Mouse (Mus musculus) small intestine, adult 2 months (tissue): ENCODE results near the gene Wwox. TPM values are rescaled to one million over a fixed set of nuclear protein-coding genes. Genes with fewer than 3 reads are reported as not detected.

Source experiments
- H3K27ac ChIP-seq: fragments of 200-500 bp; 2 replicates; pipeline ENCODE4 v1.5.1; 2012; ENCODE audit warnings: low read depth, low read length, control low read depth, inconsistent platforms; ENCODE audit not compliant: insufficient read depth
- H3K27me3 ChIP-seq: fragments of 200-500 bp; 2 replicates; pipeline ENCODE4 v1.6.1; 2012; ENCODE audit warnings: mild to moderate bottlenecking, moderate library complexity, low read length, inconsistent platforms; ENCODE audit not compliant: control insufficient read depth, insufficient read depth
- H3K36me3 ChIP-seq: fragments of 200-500 bp; 2 replicates; pipeline ENCODE4 v1.6.1; 2012; ENCODE audit warnings: mild to moderate bottlenecking, low read length, control low read depth, inconsistent platforms; ENCODE audit not compliant: control insufficient read depth, insufficient read depth
- H3K4me1 ChIP-seq: fragments of 200-500 bp; 2 replicates; pipeline ENCODE4 v1.6.1; 2012; ENCODE audit warnings: low read length, inconsistent platforms, mixed read lengths; ENCODE audit not compliant: control insufficient read depth, insufficient read depth, insufficient read length
- H3K4me3 ChIP-seq: fragments of 200-500 bp; 2 replicates; pipeline ENCODE4 v1.5.1; 2012; ENCODE audit warnings: low read depth, mild to moderate bottlenecking, control low read depth, inconsistent platforms, low read length, moderate library complexity
- CTCF ChIP-seq: fragments of 200-500 bp; IDR thresholded peaks from 2 replicates; pipeline ENCODE4 v1.5.1; 2012; ENCODE audit warnings: low read depth, mild to moderate bottlenecking, control low read depth, inconsistent platforms, low read length, moderate library complexity, mixed read lengths; ENCODE audit not compliant: insufficient replicate concordance, insufficient read length; ENCODE audit errors: extremely low read depth
- POLR2A ChIP-seq: fragments of 200-500 bp; IDR thresholded peaks from 2 replicates; pipeline ENCODE4 v1.6.1; 2012; ENCODE audit warnings: low read depth, mild to moderate bottlenecking, control low read depth, inconsistent platforms, low read length, moderate library complexity
- WGBS: fragments of 180-500 bp; shearing (Covaris S2); methylation state at CpG from one replicate; pipeline ENCODE4 v1.1.7; 2018; 5-methylcytosine and 5-hydroxymethylcytosine counted together
- polyA plus RNA-seq: library from polyadenylated mRNA; depleted of rRNA; stranded (reverse); fragments of >200 nt; gene quantifications from 2 replicates; pipeline ENCODE4 v1.2.3, GENCODE M21; 2012

The Wwox gene
- polyA plus RNA-seq, 1 experiment: 6.0 TPM

- no peak overlapping the region for H3K27ac ChIP-seq
- no peaks in the 10 kb centered on the region for H3K36me3 ChIP-seq
- TF ChIP-seq POLR2A (no peak), CTCF (no peak)
- H3K27me3 ChIP-seq: no peaks in the 10 kb centered on the region
- H3K4me3 ChIP-seq: no peak overlapping the region
- 90% methylated on average over 5 of the region's 5 CpGs for WGBS
- H3K4me1 ChIP-seq: no peaks in the 10 kb centered on the region
These were observed 501.6 kb downstream of the Wwox start for GRCm38 (mm10) chr8:114941096-114941495.

- Histone ChIP-seq H3K4me1 (no peaks in the 10 kb centered on the region), H3K27ac (no peak overlapping the region), H3K4me3 (no peak overlapping the region), H3K27me3 (no peaks in the 10 kb centered on the region), H3K36me3 (no peaks in the 10 kb centered on the region)
- TF ChIP-seq CTCF: no peak
- no peak for TF ChIP-seq POLR2A
- WGBS: 71% methylated on average over 9 of the region's 9 CpGs
These were observed 502.2 kb downstream of the Wwox start for GRCm38 (mm10) chr8:114941644-114942043.

- H3K27ac ChIP-seq: no peak overlapping the region
- no peaks in the 10 kb centered on the region for H3K4me1 ChIP-seq
- H3K4me3 ChIP-seq: no peak overlapping the region
- no peak for TF ChIP-seq POLR2A
- TF ChIP-seq CTCF: no peak
- 45% methylated on average over 6 of the region's 6 CpGs for WGBS
- no peaks in the 10 kb centered on the region for H3K27me3 ChIP-seq
- no peaks in the 10 kb centered on the region for H3K36me3 ChIP-seq
These were observed 508.5 kb downstream of the Wwox start for GRCm38 (mm10) chr8:114947921-114948320.

- no peak overlapping the region for H3K27ac ChIP-seq
- H3K4me1 ChIP-seq: no peaks in the 10 kb centered on the region
- H3K4me3 ChIP-seq: no peak overlapping the region
- no peaks in the 10 kb centered on the region for H3K27me3 ChIP-seq
- no peak for TF ChIP-seq CTCF
- no peak for TF ChIP-seq POLR2A
- WGBS: 74% methylated on average over 8 of the region's 8 CpGs
- no peaks in the 10 kb centered on the region for H3K36me3 ChIP-seq
These were observed 517.1 kb downstream of the Wwox start for GRCm38 (mm10) chr8:114956377-114957168.

- 54% methylated on average over 16 of the region's 16 CpGs for WGBS
- no peak overlapping the region for H3K27ac ChIP-seq
- peaks cover 3% of the 10 kb centered on the region; the same call in 1 of the 2 replicates for H3K4me1 ChIP-seq
- no peak for TF ChIP-seq CTCF
- TF ChIP-seq POLR2A: no peak
- H3K4me3 ChIP-seq: no peak overlapping the region
- no peaks in the 10 kb centered on the region for H3K36me3 ChIP-seq
- no peaks in the 10 kb centered on the region for H3K27me3 ChIP-seq
These were observed 519.1 kb downstream of the Wwox start for GRCm38 (mm10) chr8:114958437-114959107.

GRCm38 (mm10) chr8:114959406-114959805 is 520.0 kb downstream of the Wwox start:
- Histone ChIP-seq H3K36me3 (no peaks in the 10 kb centered on the region), H3K27ac (no peak overlapping the region), H3K4me1 (peaks cover 3% of the 10 kb centered on the region; the same call in 1 of the 2 replicates), H3K27me3 (no peaks in the 10 kb centered on the region), H3K4me3 (no peak overlapping the region)
- 77% methylated on average over 11 of the region's 11 CpGs for WGBS
- TF ChIP-seq POLR2A (no peak), CTCF (no peak)

- TF ChIP-seq POLR2A: no peak
- no peak for TF ChIP-seq CTCF
- no peak overlapping the region for H3K27ac ChIP-seq
- H3K27me3 ChIP-seq: no peaks in the 10 kb centered on the region
- H3K4me3 ChIP-seq: no peak overlapping the region
- 14% methylated on average over 1 of the region's 1 CpGs for WGBS
- peaks cover 3% of the 10 kb centered on the region; the same call in 1 of the 2 replicates for H3K4me1 ChIP-seq
- H3K36me3 ChIP-seq: no peaks in the 10 kb centered on the region
These were observed 523.0 kb downstream of the Wwox start for GRCm38 (mm10) chr8:114962494-114962893.
